In genomic region chr4:155469590-155470262, GRCm38 (mm10) we compare ENCODE assay signal across 9 mouse cellular contexts. TPM values are rescaled to one million over a fixed set of nuclear protein-coding genes. Genes with fewer than 3 reads are reported as not detected.
DNase-seq lines count a peak whose midpoint lies in the region; ATAC-seq and TF ChIP-seq lines count a peak whose summit lies in the region.
"Had no signal": no experiment of that assay in that cellular context is flagged by ENCODE, and none has a peak within 500 bp of the region (broad histone marks: within the 10 kb centered on the region; RNA-seq: fewer than 3 reads in every experiment).

No protein-coding gene starts in this region.

- H3K4me3 ChIP-seq in lung, embryonic 15.5 days, result no peak overlapping the region
- no peak overlapping the region for H3K4me3 ChIP-seq in heart, postnatal 0 days (ENCODE audit: low read depth, low read length)
- H3K4me3 ChIP-seq in liver, postnatal 0 days (ENCODE audit: low read depth, low read length), result 0 out of 2 replicates have a peak overlapping the region, but pooled peaks have one; percentile 36

- 68% methylated on average over 18 of the region's 18 CpGs for WGBS in lung, embryonic 15.5 days
- WGBS in heart, postnatal 0 days, result 67% methylated on average over 18 of the region's 18 CpGs
- WGBS in liver, postnatal 0 days (ENCODE audit: insufficient replicate concordance), result 76% methylated on average over 18 of the region's 18 CpGs

- no peak overlapping the region for H3K9ac ChIP-seq in lung, embryonic 15.5 days
- no peak overlapping the region for H3K9ac ChIP-seq in heart, postnatal 0 days (replicated peaks; ENCODE audit: low read depth, low read length)
- no peak overlapping the region for H3K9ac ChIP-seq in liver, postnatal 0 days (replicated peaks)

- ATAC-seq in lung, embryonic 15.5 days (ENCODE audit: borderline replicate concordance, extremely low read depth, low FRiP score, low TSS enrichment), result 0 out of 2 replicates have a peak, but pooled peaks have one; percentile 27
- ATAC-seq in heart, postnatal 0 days (ENCODE audit: insufficient read depth, low read depth), result no peak
- no peak for ATAC-seq in liver, postnatal 0 days

- no peaks in the 10 kb centered on the region for H3K27me3 ChIP-seq in lung, embryonic 15.5 days
- H3K27me3 ChIP-seq in heart, postnatal 0 days (ENCODE audit: control insufficient read depth, insufficient read depth, low read length), result peaks cover 12% of the 10 kb centered on the region; the same call in 1 of the 2 replicates
- peaks cover 6% of the 10 kb centered on the region; the same call in 1 of the 2 replicates for H3K27me3 ChIP-seq in liver, postnatal 0 days (ENCODE audit: insufficient read depth, low read length)

- no peak for TF ChIP-seq CTCF in heart, postnatal 0 days (IDR thresholded peaks at IDR 0.05; ENCODE audit: low read depth)
- no peak for TF ChIP-seq CTCF in liver, postnatal 0 days (IDR thresholded peaks at IDR 0.05; ENCODE audit: low read depth)

- no peak for TF ChIP-seq EP300 in heart, postnatal 0 days (IDR thresholded peaks at IDR 0.05; ENCODE audit: low read depth)
- TF ChIP-seq EP300 in liver, postnatal 0 days (IDR thresholded peaks at IDR 0.05; ENCODE audit: low read depth), result no peak

- peak overlapping the region; percentile 62 for H3K4me2 ChIP-seq in lung, embryonic 15.5 days
- peak overlapping the region; percentile 43; the same call in 1 of the 2 replicates for H3K4me2 ChIP-seq in heart, postnatal 0 days (ENCODE audit: low read depth, low read length)
- H3K4me2 ChIP-seq in liver, postnatal 0 days (ENCODE audit: low read depth, low read length), result peak overlapping the region; percentile 66; the same call in 1 of the 2 replicates

- H3K36me3 ChIP-seq in lung, embryonic 15.5 days, result no peaks in the 10 kb centered on the region
- H3K36me3 ChIP-seq in heart, postnatal 0 days (replicated peaks; ENCODE audit: control insufficient read depth, insufficient read depth, low read length), result no peaks in the 10 kb centered on the region
- H3K36me3 ChIP-seq in liver, postnatal 0 days (replicated peaks; ENCODE audit: insufficient read depth, low read length), result no peaks in the 10 kb centered on the region

- peak; percentile 84 to 88 for DNase-seq in adrenal gland, adult (ENCODE audit: inconsistent age in 2 of 2, low spot score in 1 of 2)
- no peak for DNase-seq in adrenal gland, postnatal 4 days (ENCODE audit: low spot score in 2 of 2)
- no peak for DNase-seq in lung, postnatal 10 days
- DNase-seq in heart, postnatal 0 days (ENCODE audit: low spot score), result no peak
- no peak for DNase-seq in liver, postnatal 0 days
- no peak for DNase-seq in MN1 (ENCODE audit: low spot score)
- no peak for DNase-seq in spleen, adult 18-20 months

- no peak overlapping the region for H3K27ac ChIP-seq in lung, embryonic 15.5 days
- H3K27ac ChIP-seq in heart, postnatal 0 days (ENCODE audit: low read depth), result no peak overlapping the region
- no peak overlapping the region for H3K27ac ChIP-seq in liver, postnatal 0 days (ENCODE audit: low read depth)

- H3K9me3 ChIP-seq in lung, embryonic 15.5 days, result no peaks in the 10 kb centered on the region
- no peaks in the 10 kb centered on the region for H3K9me3 ChIP-seq in heart, postnatal 0 days (replicated peaks; ENCODE audit: control insufficient read depth, low read length)
- no peaks in the 10 kb centered on the region for H3K9me3 ChIP-seq in liver, postnatal 0 days (ENCODE audit: low read length)

- H3K4me1 ChIP-seq in lung, embryonic 15.5 days, result peaks cover 8% of the 10 kb centered on the region; the same call in 1 of the 2 replicates
- H3K4me1 ChIP-seq in heart, postnatal 0 days (ENCODE audit: control insufficient read depth, insufficient read depth), result peaks cover 11% of the 10 kb centered on the region; the same call in 1 of the 2 replicates
- H3K4me1 ChIP-seq in liver, postnatal 0 days (ENCODE audit: insufficient read depth), result 0 out of 2 replicates have a peak, but pooled peaks cover 5% of the 10 kb centered on the region

RNA-seq across cellular contexts. Expression of gene Tmem52, which starts 0.8 kb away (rescaled TPM):
- total RNA-seq in adrenal gland, postnatal 4 days (2021), result 10 to 100 TPM in 1 of 2 experiments, 1 to 10 TPM in 1; 7.4 to 14.4 TPM
- polyA plus RNA-seq in lung, embryonic 15.5 days (2015; fragmentation: Nextera tagmentation; extraction: Ambion mirVana), result 0.18 and 0.27 TPM in 2 replicates
- total RNA-seq in heart, postnatal 0 days (2014; rRNA removed; ENCODE audit: low replicate concordance), result not detected in 2 replicates
- 0.12 TPM in 1 of 2 replicates, not detected in the other for polyA plus RNA-seq in heart, postnatal 0 days (2015; fragmentation: Nextera tagmentation; extraction: Ambion mirVana)
- 0.15 and 2.0 TPM in 2 replicates for polyA plus RNA-seq in liver, postnatal 0 days (2015; fragmentation: Nextera tagmentation; extraction: Ambion mirVana)
- total RNA-seq: neutrophil, adult 5-6 weeks had no signal

RNA-seq across cellular contexts. Expression of gene Gnb1, which starts 21.4 kb away (rescaled TPM):
- 100 to 1,000 TPM; 441 to 466 TPM for total RNA-seq in adrenal gland, postnatal 4 days (2021)
- polyA plus RNA-seq in lung, embryonic 15.5 days (2015; fragmentation: Nextera tagmentation; extraction: Ambion mirVana), result 527 and 534 TPM in 2 replicates
- 158 and 184 TPM in 2 replicates for total RNA-seq in heart, postnatal 0 days (2014; rRNA removed; ENCODE audit: low replicate concordance)
- 249 and 255 TPM in 2 replicates for polyA plus RNA-seq in heart, postnatal 0 days (2015; fragmentation: Nextera tagmentation; extraction: Ambion mirVana)
- polyA plus RNA-seq in liver, postnatal 0 days (2015; fragmentation: Nextera tagmentation; extraction: Ambion mirVana), result 80.9 and 88.4 TPM in 2 replicates

Comparison
In these comparisons a context has a peak if more than half of its experiments do, and no peak if none do; other contexts are left out.
1. DNase-seq: peak in adrenal gland, adult (2 of 2); none in adrenal gland, postnatal 4 days (0 of 2), lung, postnatal 10 days (single experiment), heart, postnatal 0 days (single experiment), liver, postnatal 0 days (single experiment), MN1 (single experiment) and spleen, adult 18-20 months (0 of 2).
2. Peak in every context shown above with its lines, with median percentiles within 50 percentile points of each other: H3K4me2 ChIP-seq.